Mouse (Mus musculus) lung, adult 18-20 months (tissue): ENCODE measurements at regions not wholly inside any gene's neighbourhood (a gene's known extent, or its start where the extent isn't known, plus 50 kb on each side); places are given as distances from the start of the nearest gene placed in this dataset.

Experiments
- DNase-seq, 2 experiments: peaks; one replicate each; pipeline ENCODE4 v3.0.0; 2022; ENCODE audit warnings: mixed read lengths in 2 of 2

GRCm38 (mm10) chr10:31076948-31077347 is 234.3 kb upstream of the Hey2 start:
- DNase-seq, result no peak

DNA sequence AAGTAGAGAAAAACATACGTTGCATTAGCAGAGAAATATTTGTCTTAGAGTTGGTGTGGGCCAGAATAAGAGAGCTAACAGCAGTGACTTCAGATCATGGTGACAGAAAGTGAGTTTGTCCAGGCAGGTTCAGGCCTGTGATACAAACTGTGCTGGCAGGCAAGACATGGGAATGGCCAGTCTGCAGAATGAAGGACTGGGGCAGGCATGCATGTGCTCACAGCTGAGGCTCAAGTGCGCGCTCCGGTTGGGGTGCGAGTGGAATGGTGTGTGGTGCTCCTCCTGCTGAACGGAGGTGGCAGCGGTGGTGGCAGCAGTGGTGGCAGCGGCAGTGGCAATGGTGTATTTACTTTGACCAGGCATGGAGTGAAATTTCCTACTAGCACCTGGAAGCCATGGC is 233.8 kb upstream of the Hey2 start:
- DNase-seq, result no peak

- DNase-seq, result no peak
Measured at GRCm38 (mm10) chr10:31074004-31074645, 231.5 kb upstream of the Hey2 start.

- no peak for DNase-seq
Measured at GRCm38 (mm10) chr10:31068668-31069223, 226.1 kb upstream of the Hey2 start.

DNA sequence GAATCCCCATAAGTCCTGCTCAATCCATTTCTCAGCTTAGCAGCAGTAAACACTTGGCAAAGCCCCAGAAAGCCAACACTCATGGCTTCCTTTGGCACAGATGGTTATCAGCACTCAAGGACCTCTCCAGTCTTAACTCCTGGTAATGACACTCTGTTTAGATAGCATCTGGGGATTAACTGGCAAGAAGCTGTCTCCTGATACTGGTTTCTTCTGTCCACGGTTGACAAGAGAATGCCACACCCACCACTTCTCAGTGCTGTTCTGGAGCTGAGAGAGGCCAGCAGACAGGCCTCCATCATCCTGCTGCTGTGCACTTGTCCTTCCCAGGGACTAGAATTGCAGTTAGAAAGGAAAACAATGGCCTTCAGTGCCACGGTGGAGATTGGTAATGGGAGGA is 220.1 kb upstream of the Hey2 start:
- DNase-seq, result no peak

- no peak for DNase-seq
Measured at GRCm38 (mm10) chr10:31053260-31053659, 210.7 kb upstream of the Hey2 start.

DNA sequence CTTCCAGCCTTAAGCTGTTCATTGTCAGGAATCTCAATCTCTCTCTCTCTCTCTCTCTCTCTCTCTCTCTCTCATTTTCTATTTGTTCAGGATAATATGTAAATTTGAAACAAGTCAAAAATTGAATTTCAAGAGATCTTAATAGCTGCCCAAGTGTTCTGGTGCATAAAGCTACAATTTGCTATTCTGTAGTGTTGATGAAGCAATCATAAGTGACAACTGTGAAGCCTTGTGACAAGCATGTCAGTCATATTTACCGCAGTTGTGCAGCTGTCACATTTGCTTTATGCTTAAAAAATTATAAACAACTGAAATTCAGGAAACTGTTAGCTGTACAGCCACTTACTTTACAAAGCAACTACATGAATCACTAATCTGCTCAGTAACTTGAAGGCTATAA is 208.6 kb upstream of the Hey2 start:
- no peak for DNase-seq

GRCm38 (mm10) chr10:31049352-31049751 is 206.8 kb upstream of the Hey2 start:
- DNase-seq, result no peak

DNA sequence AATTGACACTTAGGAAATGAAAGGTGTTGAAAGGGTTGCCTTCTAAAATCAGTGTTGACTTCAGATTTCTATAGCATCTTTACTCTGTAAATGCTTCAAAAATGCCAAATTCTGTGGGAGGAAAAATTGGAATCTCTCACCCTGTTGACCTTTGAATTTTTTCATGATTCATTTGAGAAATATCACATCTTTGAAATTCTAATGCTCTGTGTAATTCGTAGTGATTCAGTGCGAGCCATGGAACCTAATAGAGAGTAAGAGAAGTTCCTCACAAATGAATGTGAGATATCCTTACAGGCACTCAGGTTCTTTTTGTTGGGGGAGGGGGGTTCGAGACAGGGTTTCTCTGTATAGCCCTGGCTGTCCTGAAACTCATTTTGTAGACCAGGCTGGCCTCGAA is 193.0 kb upstream of the Hey2 start:
- DNase-seq, result no peak

DNA sequence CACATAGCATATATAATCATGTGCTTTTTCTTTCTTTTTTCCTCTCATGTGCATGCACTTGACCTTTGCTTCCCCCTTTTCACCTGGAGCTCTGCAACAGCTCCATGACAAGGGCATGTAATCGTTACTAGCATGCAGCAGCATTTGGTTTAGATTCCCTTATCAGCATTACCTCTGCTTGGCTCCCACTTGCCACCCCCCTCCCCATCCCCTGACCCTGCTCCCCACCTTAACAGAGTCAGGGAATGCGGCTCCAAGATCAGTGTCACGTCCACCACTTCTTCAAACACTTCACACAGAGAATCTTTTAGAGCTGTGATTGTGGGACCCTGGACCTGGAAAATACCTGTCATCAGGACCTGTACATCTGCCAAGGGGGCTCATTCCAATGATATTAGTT is 192.2 kb upstream of the Hey2 start:
- DNase-seq, result no peak

- DNase-seq, result no peak
Measured at GRCm38 (mm10) chr10:31030676-31031075, 188.1 kb upstream of the Hey2 start.

DNA sequence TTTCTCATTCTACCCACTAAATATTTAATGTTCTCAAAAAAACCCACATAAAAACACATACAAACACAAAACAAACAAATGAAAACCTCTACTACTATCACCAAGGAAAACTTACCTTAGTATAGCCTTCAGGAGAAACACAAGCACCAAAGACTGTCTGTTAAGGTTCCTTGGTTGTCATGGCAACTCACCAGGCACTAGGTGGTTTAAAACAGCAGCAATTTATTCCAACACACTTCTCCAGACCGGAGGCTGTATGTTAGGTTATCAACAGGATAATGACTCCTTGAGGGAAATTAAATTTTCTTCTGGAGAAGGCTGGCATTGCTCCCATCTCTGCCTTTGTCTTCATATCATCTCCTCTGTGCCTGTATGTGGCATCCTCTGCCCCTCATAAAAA is 183.8 kb upstream of the Hey2 start:
- no peak for DNase-seq

DNA sequence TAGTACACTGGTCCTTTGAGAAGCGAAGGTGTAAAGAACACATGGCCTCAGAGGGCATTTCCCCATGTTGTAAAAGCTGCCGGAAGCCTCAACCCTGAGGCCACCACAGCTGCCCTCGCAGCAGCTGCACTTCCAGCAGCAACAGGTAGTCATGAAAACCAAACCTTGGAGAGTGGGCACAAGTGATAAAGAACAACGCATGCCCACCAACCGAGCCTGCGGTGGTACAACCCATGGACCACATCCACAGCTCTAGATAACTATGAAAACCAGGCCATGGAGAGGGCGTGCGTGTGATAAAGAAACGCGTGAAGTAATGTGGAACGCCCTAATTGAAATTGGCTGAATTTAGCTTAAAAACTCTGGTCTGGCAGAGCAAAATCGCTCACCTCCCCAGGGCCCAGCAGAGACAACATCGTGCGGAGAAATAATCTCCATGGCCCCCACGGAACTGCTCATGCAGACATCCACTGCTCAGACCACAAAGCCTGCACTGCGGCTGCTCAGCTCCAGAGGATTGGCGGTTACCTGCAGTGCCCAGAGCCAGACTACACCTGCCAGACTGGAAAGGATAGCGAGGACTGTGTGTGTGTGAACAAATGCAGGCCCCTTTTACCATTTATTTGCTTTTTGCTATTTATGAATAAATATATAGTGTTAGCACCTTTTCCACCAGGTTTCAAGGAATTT is 170.2 kb upstream of the Hey2 start:
- DNase-seq, result no peak

DNA sequence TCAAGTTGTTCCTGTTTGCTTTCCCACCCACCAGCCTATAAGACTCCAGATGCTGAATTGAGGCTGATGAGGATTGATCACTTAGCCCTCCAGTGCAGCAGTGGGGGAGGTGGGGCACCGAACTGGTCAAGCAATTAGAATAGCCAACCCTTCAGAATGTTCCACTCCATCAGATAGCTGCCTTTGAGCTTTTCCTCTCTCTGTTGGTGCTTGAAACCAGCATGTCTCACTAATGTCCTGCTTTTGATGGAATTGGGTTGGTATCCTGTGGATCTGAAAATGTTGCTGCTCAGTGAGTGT is 167.3 kb upstream of the Hey2 start:
- DNase-seq, result no peak

DNA sequence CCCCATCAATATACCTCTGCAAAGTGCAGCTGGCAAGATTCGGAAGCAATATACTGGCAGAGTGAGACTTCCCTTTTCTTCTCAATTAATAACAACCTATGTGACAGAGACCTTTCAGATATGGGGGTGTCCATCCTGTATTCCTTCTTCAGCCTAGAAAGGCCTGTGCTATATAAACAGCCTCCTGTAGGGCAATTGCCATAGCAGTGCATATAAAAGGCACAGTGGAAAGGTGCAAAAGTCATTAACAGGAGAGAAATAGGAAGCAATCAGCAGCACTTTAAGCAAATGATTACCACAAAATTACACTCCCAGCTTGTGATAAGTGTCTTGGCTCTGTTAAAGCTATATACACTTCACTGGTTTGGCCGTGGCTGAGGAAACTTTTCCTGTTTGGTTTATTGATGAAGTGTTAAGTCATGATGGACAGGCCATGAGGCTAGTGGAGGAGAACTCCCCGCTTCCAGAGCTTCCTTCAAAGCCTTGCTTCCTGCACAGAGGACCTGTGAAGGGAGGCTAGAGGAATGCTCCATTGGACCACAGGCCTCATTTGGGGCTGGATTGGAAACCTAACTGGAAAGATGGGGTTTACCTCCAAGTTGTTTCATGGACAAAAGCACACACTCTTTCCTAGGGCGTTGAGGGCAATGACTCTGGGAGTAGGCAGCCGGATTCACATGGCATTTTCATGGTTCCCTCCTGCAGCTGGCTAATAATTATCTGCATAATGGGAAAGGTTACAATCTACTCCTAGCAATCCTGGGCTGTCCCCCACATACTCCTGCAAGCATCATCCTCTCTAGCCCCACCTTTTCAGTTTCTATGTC is 166.7 kb upstream of the Hey2 start:
- no peak for DNase-seq

DNA sequence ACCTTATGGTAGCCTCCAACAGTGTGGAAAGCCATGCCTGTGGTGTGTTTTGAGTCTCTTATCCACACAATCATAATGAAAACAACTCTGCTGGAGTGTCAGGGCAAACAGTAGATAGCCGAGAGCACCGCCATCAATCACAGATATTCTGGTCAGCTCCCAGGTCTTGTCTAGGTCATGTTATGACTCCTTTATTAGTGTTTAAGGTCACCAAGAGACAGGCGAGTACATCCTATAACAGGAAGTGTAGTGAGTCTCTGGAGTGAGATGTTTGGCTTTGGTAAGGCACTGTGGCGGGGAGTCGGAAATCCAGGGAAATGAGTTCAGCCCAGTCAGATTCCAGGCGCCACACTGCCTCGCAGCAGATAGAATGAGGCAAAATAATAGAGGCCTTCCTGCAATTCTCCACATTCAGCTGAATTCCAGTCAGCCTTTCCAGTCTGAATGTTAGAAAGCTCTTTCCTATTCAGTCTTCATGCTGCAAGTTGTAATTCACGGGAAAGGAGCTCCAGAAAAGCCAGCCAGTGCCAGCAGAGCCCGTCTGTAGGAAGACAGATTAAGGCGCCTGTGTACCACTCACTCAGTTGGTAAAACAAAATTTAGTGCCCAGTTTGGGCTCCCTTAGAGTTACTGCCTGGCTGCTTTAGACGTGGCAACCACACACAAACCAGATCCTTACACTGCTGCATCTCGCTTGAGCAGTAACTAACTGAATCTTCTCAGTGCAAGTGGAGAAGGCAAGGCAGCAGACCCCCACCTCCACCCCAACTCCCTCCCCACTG is 155.8 kb upstream of the Hey2 start:
- DNase-seq, result no peak

DNA sequence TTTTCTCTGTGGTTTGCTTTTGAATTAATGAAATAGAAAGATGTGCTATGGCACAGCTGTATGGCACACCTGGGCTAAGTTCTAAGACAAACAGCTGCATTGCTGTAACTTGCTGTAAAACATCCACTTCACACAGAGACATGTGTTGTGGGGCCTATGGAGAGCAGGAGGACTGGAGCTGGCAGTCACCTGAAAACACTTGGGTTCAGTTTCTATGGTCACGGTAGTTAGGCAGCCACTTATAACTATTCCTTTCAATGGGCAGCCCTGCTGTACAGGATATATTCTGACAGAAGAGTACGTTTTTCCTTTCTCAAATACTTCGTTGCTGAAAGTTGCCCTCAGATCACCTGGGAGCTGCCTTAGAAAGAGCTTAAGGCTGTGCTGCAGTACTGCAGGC is 149.6 kb upstream of the Hey2 start:
- no peak for DNase-seq

DNA sequence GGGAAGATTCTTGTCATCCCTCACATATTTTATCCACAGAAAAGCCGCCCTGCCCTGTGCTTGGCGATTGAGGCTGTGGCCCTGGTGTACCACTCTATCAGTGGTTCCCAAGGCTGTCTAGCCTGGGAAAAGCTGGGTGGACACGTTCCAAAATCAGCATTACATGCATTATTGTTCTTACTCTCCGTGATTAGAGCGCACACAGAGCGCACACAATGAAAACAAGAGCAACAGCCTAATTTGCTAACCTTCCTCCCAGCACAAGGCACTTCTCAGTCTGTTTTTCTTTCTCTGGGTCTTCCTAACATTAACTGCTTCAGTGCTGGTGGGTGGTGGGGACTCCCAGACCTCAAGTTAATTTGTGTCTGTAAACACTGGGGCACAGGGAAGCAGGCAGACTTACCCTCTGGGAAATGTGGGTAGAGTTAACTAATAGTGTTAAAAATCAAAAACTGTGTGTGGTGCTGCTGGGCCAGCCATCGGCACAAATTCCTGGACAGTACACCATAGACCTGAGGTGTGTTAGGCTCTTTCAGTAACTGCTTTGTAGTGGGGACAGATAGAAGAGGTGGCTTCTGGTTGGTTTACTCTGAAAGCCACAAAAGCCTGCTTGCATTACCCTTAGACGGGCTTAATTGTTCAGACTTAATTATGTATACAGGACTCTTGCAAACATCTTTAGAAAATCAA is 137.8 kb upstream of the Hey2 start:
- peak; percentile 0 to 2 for DNase-seq

GRCm38 (mm10) chr10:30979766-30980165 is 137.2 kb upstream of the Hey2 start:
- DNase-seq, result no peak

DNA sequence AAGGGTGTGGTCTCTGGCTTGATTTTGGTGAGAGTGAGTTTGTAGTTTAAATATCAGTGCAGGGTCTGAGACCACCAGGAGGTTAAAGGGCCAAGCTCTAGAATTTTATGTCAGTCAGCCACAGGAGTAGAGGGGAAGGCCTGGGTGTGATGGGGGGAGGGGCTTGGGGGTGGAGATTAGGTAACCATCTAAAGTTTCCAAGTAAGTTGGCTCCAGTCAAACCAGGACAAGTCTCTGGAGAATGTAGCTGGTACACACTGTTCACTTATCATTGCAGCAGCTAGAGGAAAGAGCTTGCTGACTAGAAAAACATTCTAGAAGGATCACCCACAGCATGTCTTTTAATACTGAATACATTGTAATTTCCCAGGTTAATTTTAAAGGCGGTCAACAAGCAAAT is 123.6 kb upstream of the Hey2 start:
- DNase-seq, result no peak

DNA sequence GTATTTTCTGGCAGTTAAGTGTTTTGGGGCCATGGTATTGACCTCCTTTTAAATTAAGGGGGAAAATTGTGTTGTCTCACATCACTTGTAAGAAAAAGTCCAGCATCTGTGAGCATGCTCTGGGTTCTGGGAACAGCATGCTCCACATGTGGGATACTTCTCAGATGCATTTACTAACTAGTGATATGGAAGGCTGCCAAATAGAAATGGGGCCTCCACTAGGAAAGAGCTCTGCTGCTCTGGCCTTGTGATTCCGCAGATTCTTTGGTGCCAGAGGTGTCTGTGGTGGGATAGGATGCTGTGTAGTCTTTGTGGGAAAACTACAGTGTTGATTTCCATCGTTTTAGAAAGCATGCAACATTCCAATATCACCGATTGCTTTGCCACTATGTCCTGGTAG is 111.2 kb upstream of the Hey2 start:
- DNase-seq, result no peak

- DNase-seq, result no peak
Measured at GRCm38 (mm10) chr10:30952410-30952809, 109.8 kb upstream of the Hey2 start.

DNA sequence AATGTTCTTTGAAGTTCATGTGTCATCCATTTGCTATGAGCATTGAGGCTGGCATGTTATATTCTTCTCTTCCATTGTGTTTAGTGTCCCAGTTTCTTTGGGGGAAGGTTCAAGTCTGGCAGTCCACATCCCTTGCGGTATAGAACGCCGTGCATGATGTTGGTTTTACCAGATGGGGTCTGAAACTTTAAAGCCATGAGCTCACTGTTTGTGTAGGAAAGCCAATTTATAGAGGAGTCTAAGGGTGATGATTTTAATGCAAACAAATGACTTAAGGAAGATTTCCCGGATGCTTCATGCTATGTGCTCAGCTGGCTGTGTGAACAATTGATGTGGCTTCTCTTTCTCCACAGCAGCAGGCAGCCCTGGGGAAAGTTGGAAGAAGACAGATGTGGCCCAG is 104.0 kb upstream of the Hey2 start:
- DNase-seq, result no peak
